Mouse (Mus musculus) embryo, embryonic 11.5 days (tissue): ENCODE data around the gene Snrnp35.
A peak's percentile ranks its signal among the peaks of the same experiment; 100 is the strongest.
"Not testable (repeated sequence)": the region's sequence is repeated elsewhere in the genome, so short reads cannot be mapped to it uniquely, and the experiment has no call there.

Source experiments
- DNase-seq: peaks from one replicate; pipeline ENCODE4 v3.0.0-alpha.2; 2012; ENCODE audit warnings: low read depth, low spot score

Gene Snrnp35

GRCm38 (mm10) chr5:124500037-124500436, 17.1 kb downstream of the Snrnp35 start:
- DNase-seq: not testable (repeated sequence)

- no peak for DNase-seq
Observed at GRCm38 (mm10) chr5:124500573-124500972, 17.6 kb downstream of the Snrnp35 start.

GRCm38 (mm10) chr5:124501541-124501940, 18.6 kb downstream of the Snrnp35 start:
- DNase-seq: no peak

GRCm38 (mm10) chr5:124503742-124504141, 20.8 kb downstream of the Snrnp35 start:
- no peak for DNase-seq

- DNase-seq: no peak
Observed at GRCm38 (mm10) chr5:124505235-124505634, 22.3 kb downstream of the Snrnp35 start.

- no peak for DNase-seq
Observed at GRCm38 (mm10) chr5:124506731-124507359, 23.9 kb downstream of the Snrnp35 start.

- no peak for DNase-seq
Observed at GRCm38 (mm10) chr5:124509200-124509599, 26.3 kb downstream of the Snrnp35 start.

GRCm38 (mm10) chr5:124509742-124510237, 26.9 kb downstream of the Snrnp35 start:
- DNase-seq: no peak

GRCm38 (mm10) chr5:124510536-124511050, 27.7 kb downstream of the Snrnp35 start:
- no peak for DNase-seq

GRCm38 (mm10) chr5:124515789-124516188, 32.9 kb downstream of the Snrnp35 start:
- no peak for DNase-seq

GRCm38 (mm10) chr5:124518648-124519047, 35.7 kb downstream of the Snrnp35 start:
- DNase-seq: no peak

GRCm38 (mm10) chr5:124521588-124521987, 38.7 kb downstream of the Snrnp35 start:
- DNase-seq: no peak

- DNase-seq: no peak
Observed at GRCm38 (mm10) chr5:124523032-124523431, 40.1 kb downstream of the Snrnp35 start.

- DNase-seq: no peak
Observed at GRCm38 (mm10) chr5:124524943-124525342, 42.0 kb downstream of the Snrnp35 start.

- DNase-seq: no peak
Observed at GRCm38 (mm10) chr5:124528351-124528750, 45.4 kb downstream of the Snrnp35 start.

GRCm38 (mm10) chr5:124528791-124529190, 45.9 kb downstream of the Snrnp35 start:
- no peak for DNase-seq

GRCm38 (mm10) chr5:124529191-124529651, 46.3 kb downstream of the Snrnp35 start:
- no peak for DNase-seq

- DNase-seq: no peak
Observed at GRCm38 (mm10) chr5:124529697-124530096, 46.8 kb downstream of the Snrnp35 start.

- DNase-seq: peak; percentile 79
Observed at GRCm38 (mm10) chr5:124530655-124531582, 48.0 kb downstream of the Snrnp35 start, which contains the start of gene Rilpl1. Gene Rilpl1, minus strand, starts transcription at chr5:124531391.

GRCm38 (mm10) chr5:124531583-124531930, 48.6 kb downstream of the Snrnp35 start:
- no peak for DNase-seq

- no peak for DNase-seq
Observed at GRCm38 (mm10) chr5:124532451-124532850, 49.5 kb downstream of the Snrnp35 start.

- DNase-seq: no peak
Observed at GRCm38 (mm10) chr5:124535016-124535415, 52.1 kb downstream of the Snrnp35 start.
